Mouse (Mus musculus) frontal cortex, postnatal 10 days (tissue): Measurements from ENCODE around the gene Miga2.

Experiments
- DNase-seq, 2 experiments: peaks; one replicate each; pipeline ENCODE4 v3.0.0; 2022; ENCODE audit warnings: low spot score in 2 of 2, mixed read lengths in 1 of 2

Gene Miga2

GRCm38 (mm10) chr2:30419112-30419511, 55.1 kb downstream of the Miga2 start:
- DNase-seq: no peak

GRCm38 (mm10) chr2:30421432-30421831, 57.4 kb downstream of the Miga2 start:
- DNase-seq: no peak

- DNase-seq: no peak
These were observed 65.1 kb downstream of the Miga2 start for GRCm38 (mm10) chr2:30429156-30429555.
